Mouse (Mus musculus) cortical plate, adult 2 months (tissue): ENCODE data around the gene Adamtsl2.

Source experiments
- CTCF ChIP-seq: fragments of 200-500 bp; IDR thresholded peaks from 2 replicates; pipeline ENCODE4 v1.5.1; 2011; ENCODE audit warnings: mild to moderate bottlenecking, control low read depth, low read length; ENCODE audit not compliant: insufficient read depth; ENCODE audit errors: extremely low read depth
- POLR2A ChIP-seq: fragments of 200-500 bp; IDR thresholded peaks from 2 replicates; pipeline ENCODE4 v1.6.1; 2011; ENCODE audit warnings: mild to moderate bottlenecking, low read length, control low read depth; ENCODE audit not compliant: insufficient read depth; ENCODE audit errors: extremely low read depth

- no peak for TF ChIP-seq CTCF
- TF ChIP-seq POLR2A: no peak
Observed at GRCm38 (mm10) chr2:27037008-27037407, 42.2 kb upstream of the Adamtsl2 start.
